Mouse (Mus musculus) CD8-positive naive resting alpha-beta T cell, adult 2 months (primary cell): ENCODE results near the gene Slc7a10.

Source experiments
- DNase-seq, 2 experiments: peaks; one replicate each; pipeline ENCODE4 v3.0.0; 2022; ENCODE audit warnings: low read depth in 2 of 2, low spot score in 2 of 2

Slc7a10 gene

DNA sequence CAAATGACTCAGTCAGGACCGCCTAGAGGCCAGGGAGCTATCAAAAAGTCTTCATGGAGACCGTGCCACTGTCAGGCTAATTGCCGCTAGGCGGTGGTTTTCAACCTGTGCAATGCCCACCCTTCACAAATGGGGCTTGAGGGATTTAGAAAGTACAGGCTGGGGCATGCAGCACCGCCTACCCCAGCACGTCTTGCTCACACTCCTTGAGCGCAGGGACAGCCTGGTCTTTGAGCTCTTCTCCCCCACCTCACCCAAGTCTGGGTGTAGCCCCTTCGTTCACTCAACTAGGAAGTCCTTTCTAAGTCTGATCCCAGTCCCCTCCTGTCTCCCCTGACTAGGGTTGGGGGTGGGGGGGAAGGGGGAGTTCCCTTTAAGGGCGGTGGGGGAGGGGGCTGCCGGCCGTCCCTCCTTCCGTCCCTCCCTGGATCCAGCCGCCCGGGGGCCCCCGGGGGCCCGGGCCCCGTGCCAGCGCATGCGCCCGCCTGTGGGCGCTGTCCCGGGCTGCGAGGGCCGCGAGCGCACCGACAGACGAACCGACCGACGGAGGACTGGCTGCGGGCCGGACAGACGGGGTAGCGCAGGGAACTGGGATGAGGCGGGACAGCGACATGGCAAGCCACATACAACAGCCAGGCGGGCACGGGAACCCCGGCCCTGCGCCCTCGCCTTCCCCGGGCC is at the start of gene Slc7a10:
Slc7a10 (plus strand) TSS at position 497 of the 681 bp plus-strand sequence.
- DNase-seq = no peak

- DNase-seq = no peak
Observed at GRCm38 (mm10) chr7:35137524-35137923, 48.7 kb upstream of the Slc7a10 start.

DNA sequence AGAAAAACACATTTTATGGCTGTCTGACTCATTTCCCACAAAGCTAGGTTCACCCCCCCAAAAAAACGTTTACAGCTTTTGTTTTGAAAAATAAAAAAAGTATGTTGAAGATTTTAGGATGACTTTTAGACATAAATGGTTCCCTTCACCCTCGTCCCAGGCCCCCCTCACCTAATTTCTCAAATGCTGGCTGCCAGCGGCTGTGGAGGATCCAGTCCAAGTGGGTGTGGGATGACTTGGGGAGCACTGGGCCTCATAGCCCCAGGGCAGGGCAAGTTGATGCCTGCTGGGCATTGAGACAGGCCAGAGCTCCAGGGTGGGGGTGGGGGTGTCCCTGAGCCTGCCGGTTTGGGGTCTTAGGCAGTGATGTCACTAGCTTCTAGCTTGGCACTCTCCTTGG is 47.7 kb upstream of the Slc7a10 start:
- DNase-seq = no peak

DNA sequence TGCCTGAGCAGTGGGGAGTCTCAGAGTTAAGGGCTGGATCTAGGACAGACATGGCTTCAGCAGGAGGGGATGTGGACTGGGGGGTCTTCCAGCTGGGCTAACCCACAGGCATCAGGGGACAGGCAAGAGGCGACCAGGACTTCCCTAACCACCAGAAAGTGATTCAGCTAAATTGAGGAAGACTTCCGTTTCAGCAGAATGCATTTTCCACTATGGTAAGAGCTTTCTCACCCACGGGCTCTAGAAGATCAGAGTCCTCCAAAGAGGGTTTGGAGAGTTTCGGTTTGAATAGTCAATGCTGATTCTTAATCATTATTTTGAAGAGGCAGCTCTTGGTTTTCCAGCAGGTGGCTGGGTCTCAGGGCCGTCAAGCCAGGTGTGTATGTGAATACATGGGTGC is 46.3 kb upstream of the Slc7a10 start:
- DNase-seq = no peak

DNA sequence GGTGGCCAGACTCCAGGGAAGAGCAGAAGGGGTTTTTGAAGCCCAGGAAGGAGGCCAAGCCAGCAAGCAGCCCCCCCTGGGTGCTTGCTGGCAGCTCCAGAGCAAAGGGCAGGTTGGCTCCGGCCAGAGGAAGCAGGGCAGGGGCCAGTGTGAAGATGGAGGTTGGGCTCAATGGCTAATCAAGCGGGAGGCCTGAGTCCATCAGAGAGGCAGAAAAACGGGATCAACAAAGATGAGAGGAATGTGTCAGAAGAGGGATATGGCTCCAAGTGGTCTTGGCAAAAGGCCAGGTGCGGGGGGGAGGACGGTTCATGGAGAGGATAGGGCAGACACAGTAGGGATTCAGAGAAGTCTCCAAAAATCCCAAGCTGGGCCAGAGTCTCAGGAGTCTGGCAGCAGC is 44.7 kb upstream of the Slc7a10 start:
- DNase-seq = no peak

GRCm38 (mm10) chr7:35142522-35142921 is 43.7 kb upstream of the Slc7a10 start:
- DNase-seq = no peak

DNA sequence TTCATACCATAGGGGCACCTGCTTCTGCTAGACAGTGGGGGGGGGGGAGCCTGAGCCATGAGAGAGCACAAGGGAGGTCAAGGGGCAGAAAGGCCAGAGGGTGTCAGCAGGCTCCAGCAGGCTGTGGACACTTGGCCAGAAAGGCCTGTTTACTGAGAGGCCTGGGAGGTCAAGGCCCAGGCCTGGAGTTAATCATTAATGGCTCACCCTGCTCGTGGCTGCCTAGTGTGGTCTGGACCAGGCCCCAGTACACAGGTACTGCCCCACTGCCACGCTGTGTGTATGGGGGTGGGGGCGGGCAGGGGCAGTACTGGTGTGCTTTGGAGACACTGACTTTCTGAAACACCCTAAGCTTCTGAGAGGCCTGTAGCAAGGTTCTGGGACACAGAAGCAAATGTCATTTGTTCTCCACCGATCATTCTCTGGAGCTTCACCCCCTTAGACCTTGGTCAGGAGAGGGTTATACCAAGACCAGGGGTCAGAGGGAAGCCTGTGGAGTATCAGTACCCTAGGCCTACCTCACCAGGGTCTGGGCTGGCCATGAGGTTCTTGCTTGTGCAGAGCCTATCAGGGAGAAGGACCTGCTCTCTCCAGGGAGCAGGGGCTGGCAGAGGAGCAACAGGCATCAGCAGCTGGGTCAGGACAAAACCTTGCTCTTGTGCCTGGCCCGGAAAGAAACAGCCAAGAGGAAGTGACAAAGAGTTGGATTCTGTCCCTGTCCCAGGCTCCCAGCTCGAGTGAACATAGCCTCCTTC is 42.1 kb upstream of the Slc7a10 start:
- DNase-seq = no peak

DNA sequence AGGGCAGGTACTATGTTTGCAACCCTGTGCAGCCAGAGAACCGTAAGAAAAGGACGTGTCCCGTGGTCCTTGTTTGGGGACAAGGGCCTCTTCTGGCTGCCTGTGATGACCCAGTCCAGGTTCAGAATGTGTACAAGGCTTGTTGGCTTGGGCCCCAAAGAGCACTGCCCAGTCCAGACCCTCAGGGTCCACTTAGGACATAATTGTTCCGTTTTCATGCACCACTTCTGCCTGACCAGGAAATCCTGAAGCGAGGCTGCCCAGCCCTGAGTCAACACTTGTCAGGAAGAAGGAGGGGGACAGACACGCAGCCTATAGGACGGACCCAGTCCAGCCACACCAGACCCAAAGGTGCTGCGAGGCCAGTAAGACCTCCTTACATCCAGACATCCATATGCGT is 41.1 kb upstream of the Slc7a10 start:
- DNase-seq = no peak

- DNase-seq = no peak
Observed at GRCm38 (mm10) chr7:35146269-35146668, 39.9 kb upstream of the Slc7a10 start.

GRCm38 (mm10) chr7:35149616-35150433 is 36.4 kb upstream of the Slc7a10 start:
- no peak for DNase-seq

GRCm38 (mm10) chr7:35150860-35151259 is 35.3 kb upstream of the Slc7a10 start:
- DNase-seq = no peak

GRCm38 (mm10) chr7:35154449-35154848 is 31.7 kb upstream of the Slc7a10 start:
- no peak for DNase-seq

DNA sequence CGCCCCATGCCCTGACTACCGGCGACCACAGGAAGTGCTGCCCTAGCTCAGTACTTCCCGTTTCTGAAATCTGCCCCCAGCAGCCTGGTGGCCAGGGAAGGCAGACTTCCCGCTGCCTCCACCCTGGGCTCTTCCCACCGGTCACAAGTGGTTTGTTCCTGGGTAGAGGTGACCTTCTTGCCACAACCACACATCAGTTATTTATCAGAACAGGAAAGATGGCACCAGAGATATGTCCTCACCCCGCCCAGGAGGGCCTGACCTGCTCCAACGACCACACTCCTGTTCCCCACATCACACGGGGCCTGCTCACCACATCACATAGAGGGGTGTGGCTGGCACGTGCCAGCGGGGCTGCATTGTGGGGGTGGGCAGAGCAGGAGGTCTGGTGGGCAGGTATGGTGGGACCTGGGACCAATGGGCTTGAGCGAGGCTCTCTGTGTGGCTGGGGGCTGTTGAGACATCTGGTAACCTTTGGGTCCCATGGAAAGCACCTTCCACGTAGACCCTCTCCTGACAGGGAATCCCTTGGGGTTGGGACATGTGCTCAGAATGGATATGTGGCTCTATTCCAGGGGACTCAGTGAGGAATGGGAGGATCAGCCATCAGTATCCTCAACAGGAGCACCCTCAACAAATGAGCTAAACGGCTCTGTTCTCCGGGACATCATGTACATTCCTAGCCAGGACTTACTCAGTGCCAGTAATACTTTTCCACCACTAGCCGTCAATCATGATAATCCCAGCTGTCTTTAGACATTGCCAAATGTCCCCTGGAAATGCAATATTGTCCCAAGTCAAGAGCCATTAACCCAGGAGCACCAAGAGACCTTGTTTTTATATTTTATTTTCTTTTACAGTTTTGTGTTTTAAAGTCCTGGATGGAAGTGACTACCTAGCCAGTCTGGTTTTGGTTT is 29.4 kb upstream of the Slc7a10 start:
- no peak for DNase-seq

GRCm38 (mm10) chr7:35157512-35157911 is 28.7 kb upstream of the Slc7a10 start:
- no peak for DNase-seq

DNA sequence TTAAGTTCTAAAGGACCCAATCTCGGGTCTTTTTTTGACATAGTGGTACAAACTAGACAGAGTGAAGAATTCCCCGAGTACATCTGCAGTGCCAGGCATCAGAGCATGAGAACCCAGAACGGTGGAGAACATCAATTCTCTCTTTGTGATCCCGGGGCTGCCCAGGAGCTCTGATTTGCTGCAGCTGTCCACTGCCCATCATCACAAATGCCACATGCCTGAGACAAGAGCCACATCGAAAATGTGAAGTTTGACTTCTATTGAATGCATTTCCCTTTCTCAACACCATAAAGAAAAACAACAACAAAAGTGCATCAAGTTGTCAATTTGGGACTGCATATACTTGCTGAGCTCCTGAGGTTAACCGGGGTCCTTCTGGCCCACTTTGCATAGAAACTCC is 23.7 kb upstream of the Slc7a10 start:
- DNase-seq = no peak

DNA sequence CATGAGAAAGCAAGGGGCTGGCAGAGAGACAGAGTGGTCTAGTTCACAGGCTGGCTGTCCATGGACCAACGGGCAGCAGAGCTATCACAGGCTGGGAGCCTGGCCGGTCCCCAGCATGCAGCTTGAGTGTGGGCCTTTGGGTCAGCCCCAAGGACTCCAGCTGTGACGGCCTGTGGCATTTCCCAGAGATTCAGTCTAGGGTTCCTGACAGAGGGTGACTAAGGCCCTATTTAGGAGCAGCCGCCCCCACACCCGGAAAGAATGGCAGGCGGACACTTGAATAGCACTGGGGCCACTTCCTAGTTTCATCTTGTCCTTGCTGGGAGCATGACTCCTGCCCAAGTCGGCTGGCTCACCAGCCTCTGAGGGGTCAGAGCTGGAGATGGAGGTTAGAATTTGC is 22.6 kb upstream of the Slc7a10 start:
- DNase-seq = no peak

GRCm38 (mm10) chr7:35164131-35164530 is 22.1 kb upstream of the Slc7a10 start:
- DNase-seq = no peak

- DNase-seq = no peak
Observed at GRCm38 (mm10) chr7:35166988-35167387, 19.2 kb upstream of the Slc7a10 start.

DNA sequence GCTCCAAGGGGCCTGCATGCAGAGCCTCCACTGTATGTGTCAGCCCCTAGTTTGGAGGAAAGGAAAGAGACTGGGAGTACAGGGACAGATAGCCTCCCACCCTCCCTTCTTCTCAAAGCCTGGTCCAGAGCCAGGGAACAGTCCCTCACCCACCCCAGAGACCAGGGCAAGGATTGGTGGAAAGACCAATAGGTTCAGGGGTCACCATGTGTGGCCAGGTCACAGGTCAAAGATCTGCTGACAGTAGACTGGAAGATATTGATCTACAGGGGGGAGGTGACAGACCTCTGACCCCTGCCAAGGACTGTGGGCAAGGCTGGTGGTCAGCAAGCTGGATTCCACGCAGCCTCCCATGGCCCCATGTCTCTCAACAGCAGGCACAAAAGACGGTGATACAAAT is 18.3 kb upstream of the Slc7a10 start:
- DNase-seq = no peak

DNA sequence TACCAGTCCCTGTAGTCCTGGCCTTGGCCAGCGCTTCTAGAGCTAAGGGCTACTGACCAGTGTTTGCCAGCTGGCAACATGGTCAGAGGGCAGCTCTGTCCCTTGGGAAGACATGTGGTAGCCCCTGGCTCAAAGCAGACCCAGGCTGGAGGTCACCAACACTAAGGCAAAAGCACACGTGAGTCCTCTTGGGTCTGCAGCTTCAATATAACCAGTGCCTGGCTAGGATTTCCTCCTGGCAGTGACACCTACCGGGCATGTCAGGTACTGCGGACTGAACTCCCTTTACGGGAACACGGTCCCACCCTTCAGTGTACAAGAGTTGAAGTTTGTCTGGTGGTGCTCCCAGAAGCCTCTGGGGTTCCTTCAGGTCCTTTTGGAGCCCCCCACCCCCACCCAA is 16.8 kb upstream of the Slc7a10 start:
- DNase-seq = peak; percentile 55 to 73

GRCm38 (mm10) chr7:35171867-35172382 is 14.3 kb upstream of the Slc7a10 start:
- DNase-seq = peak in 1 of 2 experiments; percentile 15
